Mouse (Mus musculus): ENCODE measurements around the gene Por.

DNA sequence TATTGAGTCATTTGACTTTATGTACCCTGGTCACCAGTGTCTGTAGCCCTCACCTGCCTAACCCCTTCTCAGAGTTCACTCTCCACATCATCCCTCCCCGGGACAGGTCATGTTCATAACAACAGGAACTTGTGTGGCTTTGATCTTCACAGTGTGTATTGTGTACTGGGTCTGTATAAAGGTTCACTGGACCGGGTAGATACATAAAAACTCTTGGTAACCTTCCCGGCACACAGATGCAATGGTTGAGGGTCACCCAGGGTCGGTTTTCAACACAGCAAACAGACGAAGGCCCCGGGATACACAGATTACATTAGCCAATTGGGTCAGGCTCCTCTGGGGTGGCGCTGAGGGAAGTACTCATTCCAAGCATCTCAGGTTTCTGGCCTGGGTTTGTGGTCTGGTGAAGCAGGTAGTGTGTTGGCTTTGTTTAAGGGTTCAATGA lies 25.5 kb downstream of the Por start:
- TF ChIP-seq EP300 (IDR thresholded peaks at IDR 0.05; ENCODE audit: low read depth) (no peak), CTCF (IDR thresholded peaks at IDR 0.05; ENCODE audit: low read depth) (no peak)

Data from heart, postnatal 0 days (tissue).